Mouse (Mus musculus) CH12.LX (cell line): ENCODE measurements around the gene Gls. TPM values are rescaled to one million over a fixed set of nuclear protein-coding genes. Genes with fewer than 3 reads are reported as not detected.
A peak's percentile ranks its signal among the peaks of the same experiment; 100 is the strongest.

Source experiments
- DNase-seq: peaks from one replicate; pipeline ENCODE4 v3.0.0-alpha.2; 2013; ENCODE audit errors: extremely low read depth
- H3K27ac ChIP-seq: 2 replicates; pipeline ENCODE4 v1.5.1; 2012; ENCODE audit warnings: low read depth, mild to moderate bottlenecking, control low read depth, moderate library complexity; ENCODE audit not compliant: insufficient read depth
- H3K27me3 ChIP-seq: replicated peaks from 2 replicates; pipeline ENCODE3; 2012; ENCODE audit warnings: inconsistent platforms
- H3K36me3 ChIP-seq, 2 experiments: replicated peaks in 1 of 2; 2 replicates each; pipeline versions ENCODE3 to v1.6.1; 2012; ENCODE audit warnings: inconsistent platforms in 1 of 2, low read length in 1 of 2, mild to moderate bottlenecking in 1 of 2, mixed read lengths in 1 of 2, moderate library complexity in 1 of 2; ENCODE audit not compliant: control insufficient read depth in 1 of 2, insufficient read depth in 1 of 2
- H3K4me1 ChIP-seq, 2 experiments: 2 replicates each; pipeline ENCODE4 v1.6.1; 2012; ENCODE audit warnings: inconsistent platforms in 1 of 2, moderate library complexity in 1 of 2; ENCODE audit not compliant: insufficient read depth in 2 of 2, control insufficient read depth in 1 of 2
- H3K4me2 ChIP-seq: 2 replicates; pipeline ENCODE4 v1.6.1; 2012; ENCODE audit warnings: low read depth, mild to moderate bottlenecking, control low read depth; ENCODE audit not compliant: poor library complexity, insufficient read depth, severe bottlenecking
- H3K4me3 ChIP-seq, 3 experiments: fragments of 150-350 bp in 1 of 3; sonication (generic) in 1 of 3; replicated peaks in 1 of 3; 2 replicates each; pipeline versions ENCODE3 to v1.5.1; 2011 to 2012; ENCODE audit warnings: low read depth in 2 of 3, low read length in 2 of 3, mild to moderate bottlenecking in 2 of 3, moderate library complexity in 2 of 3, control low read depth in 1 of 3, improper control_type of control experiment in 1 of 3, inconsistent platforms in 1 of 3, mixed read lengths in 1 of 3; ENCODE audit not compliant: poor library complexity in 1 of 3
- H3K79me2 ChIP-seq: replicated peaks from 2 replicates; pipeline ENCODE4 v1.6.1; 2012; ENCODE audit warnings: mild to moderate bottlenecking, moderate library complexity; ENCODE audit not compliant: control insufficient read depth, poor library complexity, insufficient read depth, severe bottlenecking; ENCODE audit errors: extremely low read depth
- H3K9ac ChIP-seq: 2 replicates; pipeline ENCODE4 v1.6.1; 2012; ENCODE audit warnings: low read depth, mild to moderate bottlenecking, control low read depth, moderate library complexity; ENCODE audit not compliant: insufficient read depth
- H3K9me3 ChIP-seq: replicated peaks from 2 replicates; pipeline ENCODE3; 2012; ENCODE audit warnings: low read length, inconsistent platforms, mixed read lengths
- BHLHE40 ChIP-seq: IDR thresholded peaks from 2 replicates; pipeline ENCODE4 v1.6.1; 2011; ENCODE audit warnings: mild to moderate bottlenecking, low read depth, low read length, improper control_type of control experiment
- CHD1 ChIP-seq: IDR thresholded peaks from 2 replicates; pipeline ENCODE4 v1.6.1; 2012; ENCODE audit warnings: low read depth, low read length, improper control_type of control experiment, inconsistent platforms
- CHD2 ChIP-seq: IDR thresholded peaks from 2 replicates; pipeline ENCODE4 v1.6.1; 2011; ENCODE audit warnings: low read length, improper control_type of control experiment
- CTCF ChIP-seq, 2 experiments: IDR thresholded peaks in 1 of 2; conservative IDR thresholded peaks in 1 of 2; 2 replicates each; pipeline ENCODE4 v1.5.1; 2011 to 2012; ENCODE audit warnings: low read depth in 2 of 2, low read length in 2 of 2, improper control_type of control experiment in 1 of 2, inconsistent platforms in 1 of 2, mild to moderate bottlenecking in 1 of 2, moderate library complexity in 1 of 2
- E2F4 ChIP-seq: IDR thresholded peaks from 2 replicates; pipeline ENCODE4 v1.6.1; 2011; ENCODE audit warnings: low read depth, low read length, improper control_type of control experiment; ENCODE audit not compliant: insufficient replicate concordance
- ELF1 ChIP-seq: IDR thresholded peaks from 2 replicates; pipeline ENCODE4 v1.6.1; 2014; ENCODE audit warnings: low read depth, mild to moderate bottlenecking, inconsistent platforms, low read length, improper control_type of control experiment
- EP300 ChIP-seq: IDR thresholded peaks from 2 replicates; pipeline ENCODE4 v1.6.1; 2011; ENCODE audit warnings: low read length, improper control_type of control experiment
- ETS1 ChIP-seq: conservative IDR thresholded peaks from 2 replicates; pipeline ENCODE4 v1.6.1; 2012; ENCODE audit warnings: low read depth, mild to moderate bottlenecking, inconsistent platforms, low read length, improper control_type of control experiment, moderate library complexity
- GABPA ChIP-seq: IDR thresholded peaks from 2 replicates; pipeline ENCODE4 v1.6.1; 2012; ENCODE audit warnings: low read depth, low read length, improper control_type of control experiment, inconsistent platforms; ENCODE audit not compliant: insufficient replicate concordance
- JUN ChIP-seq: IDR thresholded peaks from 2 replicates; pipeline ENCODE4 v1.6.1; 2011; ENCODE audit warnings: low read depth, mild to moderate bottlenecking, low read length, improper control_type of control experiment, moderate library complexity; ENCODE audit not compliant: insufficient read depth
- JUND ChIP-seq: conservative IDR thresholded peaks from 2 replicates; pipeline ENCODE4 v1.6.1; 2011; ENCODE audit warnings: low read depth, low read length, improper control_type of control experiment
- KAT2A ChIP-seq: IDR thresholded peaks from 2 replicates; pipeline ENCODE4 v1.6.1; 2012; ENCODE audit warnings: low read length, improper control_type of control experiment, inconsistent platforms; ENCODE audit not compliant: insufficient replicate concordance
- MAFK ChIP-seq: IDR thresholded peaks from 2 replicates; pipeline ENCODE4 v1.6.1; 2011; ENCODE audit warnings: low read length, improper control_type of control experiment; ENCODE audit not compliant: insufficient replicate concordance
- MAX ChIP-seq: IDR thresholded peaks from 2 replicates; pipeline ENCODE4 v1.6.1; 2011; ENCODE audit warnings: low read length, improper control_type of control experiment
- MAZ ChIP-seq: IDR thresholded peaks from 2 replicates; pipeline ENCODE4 v1.6.1; 2012; ENCODE audit warnings: low read depth, mild to moderate bottlenecking, inconsistent platforms, low read length, improper control_type of control experiment, moderate library complexity
- MEF2A ChIP-seq: IDR thresholded peaks from 2 replicates; pipeline ENCODE4 v1.6.1; 2014; ENCODE audit warnings: low read depth, mild to moderate bottlenecking, inconsistent platforms, low read length, improper control_type of control experiment, borderline replicate concordance
- MXI1 ChIP-seq: IDR thresholded peaks from 2 replicates; pipeline ENCODE4 v1.6.1; 2011; ENCODE audit warnings: mild to moderate bottlenecking, low read depth, low read length, improper control_type of control experiment
- MYC ChIP-seq: IDR thresholded peaks from 2 replicates; pipeline ENCODE4 v1.6.1; 2011; ENCODE audit warnings: low read depth, mild to moderate bottlenecking, improper control_type of control experiment, low read length
- PAX5 ChIP-seq: IDR thresholded peaks from 2 replicates; pipeline ENCODE4 v1.6.1; 2012; ENCODE audit warnings: low read length, inconsistent platforms, mixed read lengths
- POLR2A ChIP-seq: IDR thresholded peaks from 2 replicates; pipeline ENCODE4 v1.6.1; 2011; ENCODE audit warnings: low read depth, mild to moderate bottlenecking, improper control_type of control experiment, low read length
- POLR2AphosphoS2 ChIP-seq: IDR thresholded peaks from 2 replicates; pipeline ENCODE4 v1.6.1; 2011; ENCODE audit warnings: low read depth, low read length, improper control_type of control experiment
- RAD21 ChIP-seq: IDR thresholded peaks from 2 replicates; pipeline ENCODE4 v1.6.1; 2011; ENCODE audit warnings: low read depth, mild to moderate bottlenecking, low read length, improper control_type of control experiment, moderate library complexity
- RCOR1 ChIP-seq: conservative IDR thresholded peaks from 2 replicates; pipeline ENCODE4 v1.6.1; 2012; ENCODE audit warnings: low read depth, mild to moderate bottlenecking, inconsistent platforms, low read length, improper control_type of control experiment
- SIN3A ChIP-seq: IDR thresholded peaks from 2 replicates; pipeline ENCODE4 v1.6.1; 2012; ENCODE audit warnings: low read length, improper control_type of control experiment, inconsistent platforms
- SMC3 ChIP-seq: IDR thresholded peaks from 2 replicates; pipeline ENCODE4 v1.6.1; 2011; ENCODE audit warnings: low read depth, low read length, improper control_type of control experiment
- TBP ChIP-seq: conservative IDR thresholded peaks from 2 replicates; pipeline ENCODE4 v1.6.1; 2011; ENCODE audit warnings: low read depth, low read length, improper control_type of control experiment
- TCF12 ChIP-seq: IDR thresholded peaks from 2 replicates; pipeline ENCODE4 v1.6.1; 2014; ENCODE audit warnings: low read depth, mild to moderate bottlenecking, inconsistent platforms, low read length, improper control_type of control experiment
- USF1 ChIP-seq: IDR thresholded peaks from 2 replicates; pipeline ENCODE4 v1.6.1; 2014; ENCODE audit warnings: low read depth, mild to moderate bottlenecking, inconsistent platforms, low read length, improper control_type of control experiment
- USF2 ChIP-seq: conservative IDR thresholded peaks from 2 replicates; pipeline ENCODE4 v1.6.1; 2011; ENCODE audit warnings: low read depth, low read length, improper control_type of control experiment
- ZC3H11A ChIP-seq: IDR thresholded peaks from 2 replicates; pipeline ENCODE4 v1.6.1; 2012; ENCODE audit warnings: low read depth, mild to moderate bottlenecking, inconsistent platforms, low read length, improper control_type of control experiment
- ZKSCAN1 ChIP-seq: IDR thresholded peaks from 2 replicates; pipeline ENCODE4 v1.6.1; 2012; ENCODE audit warnings: low read depth, inconsistent platforms, low read length, improper control_type of control experiment, borderline replicate concordance
- ZMIZ1 ChIP-seq: IDR thresholded peaks from 2 replicates; pipeline ENCODE4 v1.6.1; 2012; ENCODE audit warnings: low read depth, mild to moderate bottlenecking, inconsistent platforms, low read length, improper control_type of control experiment
- ZNF384 ChIP-seq: IDR thresholded peaks from 2 replicates; pipeline ENCODE4 v1.6.1; 2012; ENCODE audit warnings: low read depth, low read length, improper control_type of control experiment, inconsistent platforms
- dilution Hi-C: fragments of 300-500 bp; cut with MboI; formaldehyde crosslinking; loops from 2 replicates; pipeline ENCODE4 v1.14.3; 2020; ENCODE audit warnings: low sequenced_read_pairs; ENCODE audit not compliant: extremely low pct_unique_long_range_greater_than_20kb, extremely low pct_ligation_motif_present
- in situ Hi-C: fragments of 300-500 bp; cut with MboI; formaldehyde crosslinking; loops from 3 replicates; pipeline ENCODE4 v1.14.3; 2019; ENCODE audit warnings: low sequenced_read_pairs, low pct_ligation_motif_present, low pct_unique_long_range_greater_than_20kb, mixed read lengths
- polyA plus RNA-seq: library from polyadenylated mRNA; unstranded; fragments of >175 nt; gene quantifications from 2 replicates; pipeline ENCODE4 v1.2.1, GENCODE M21; 2012; ENCODE audit warnings: low read depth; ENCODE audit not compliant: insufficient read length
- total RNA-seq, 2 experiments: library from RNA; depleted of rRNA; stranded (reverse); fragments of 300-350 nt in 1 of 2; fragments of >200 nt in 1 of 2; gene quantifications; 2 replicates each; pipeline ENCODE4 v1.2.3; 2012 to 2014

The Gls gene
- total and polyA plus RNA-seq, 3 experiments = 107 to 182 (median 150) TPM

GRCm38 (mm10) chr1:52116441-52116840 is 116.6 kb downstream of the Gls start:
- in situ Hi-C loops = loop anchor here (25.0 kb wide), 1 partner anchor 521 kb away; the partner anchor contains the start of gene Nemp2
- Histone ChIP-seq H3K79me2 (peaks cover 21% of the 10 kb centered on the region), H3K4me2 (peak overlapping the region; percentile 64), H3K4me1 (peaks cover 5 to 34% of the 10 kb centered on the region in 2 experiments), H3K9me3 (no peaks in the 10 kb centered on the region), H3K27me3 (peaks cover 2% of the 10 kb centered on the region), H3K4me3 (peak overlapping the region in 1 of 3 experiments; percentile 1), H3K9ac (peak overlapping the region; percentile 64), H3K36me3 (peaks cover 2 to 3% of the 10 kb centered on the region in 2 experiments), H3K27ac (peak overlapping the region; percentile 29; the same call in 1 of the 2 replicates)
- no peak for TF ChIP-seq POLR2A
- TF ChIP-seq POLR2AphosphoS2 = no peak
- no peak for DNase-seq
- dilution Hi-C loops = no loop called here

GRCm38 (mm10) chr1:52113666-52114069 is 119.4 kb downstream of the Gls start:
- H3K27ac ChIP-seq = peak overlapping the region; percentile 73
- peaks cover 5 to 24% of the 10 kb centered on the region in 2 experiments for H3K4me1 ChIP-seq
- no peaks in the 10 kb centered on the region for H3K79me2 ChIP-seq
- H3K9ac ChIP-seq = peak overlapping the region; percentile 30
- H3K27me3 ChIP-seq = peaks cover 2% of the 10 kb centered on the region
- dilution Hi-C loops = no loop called here
- peak overlapping the region; percentile 45 for H3K4me2 ChIP-seq
- in situ Hi-C loops = loop anchor here (25.0 kb wide), 1 partner anchor 524 kb away; the partner anchor contains the start of gene Nemp2
- no peaks in the 10 kb centered on the region for H3K9me3 ChIP-seq
- peak overlapping the region in 2 of 3 experiments; percentile 16 to 55 for H3K4me3 ChIP-seq
- no peaks in the 10 kb centered on the region for H3K36me3 ChIP-seq
- DNase-seq = peak; percentile 94
- TF ChIP-seq CHD2 (peak; percentile 86), JUND (no peak), MAX (peak; percentile 99), MAZ (no peak), GABPA (no peak), USF1 (peak; percentile 93), MAFK (no peak), CHD1 (no peak), ELF1 (peak; percentile 82), MEF2A (peak; percentile 90), MYC (peak; percentile 96), TCF12 (peak; percentile 95), KAT2A (no peak), PAX5 (no peak), MXI1 (peak; percentile 99), ZKSCAN1 (no peak), RCOR1 (no peak; the same call in 1 of the 2 replicates), ZNF384 (0 out of 2 replicates have a peak, but pooled peaks have one; percentile 31), EP300 (no peak), ETS1 (peak; percentile 94), TBP (0 out of 2 replicates have a peak, but pooled peaks have one; percentile 64), USF2 (peak; percentile 85), SIN3A (peak; percentile 91), ZC3H11A (no peak), ZMIZ1 (peak; percentile 83), RAD21 (peak; percentile 40), BHLHE40 (peak; percentile 94), JUN (no peak), CTCF (conservative IDR thresholded peaks at IDR 0.05 in 1 of 2, IDR thresholded peaks at IDR 0.05 in 1 of 2; ENCODE audit: low read depth in 2 of 2, low read length in 2 of 2) (peak in 1 of 2 experiments; percentile 95; a peak in 3 of 4 replicates), E2F4 (no peak), SMC3 (peak; percentile 37), POLR2AphosphoS2 (no peak)
